Comparison of ENCODE assay signal across 28 mouse cellular contexts in the genomic region with DNA sequence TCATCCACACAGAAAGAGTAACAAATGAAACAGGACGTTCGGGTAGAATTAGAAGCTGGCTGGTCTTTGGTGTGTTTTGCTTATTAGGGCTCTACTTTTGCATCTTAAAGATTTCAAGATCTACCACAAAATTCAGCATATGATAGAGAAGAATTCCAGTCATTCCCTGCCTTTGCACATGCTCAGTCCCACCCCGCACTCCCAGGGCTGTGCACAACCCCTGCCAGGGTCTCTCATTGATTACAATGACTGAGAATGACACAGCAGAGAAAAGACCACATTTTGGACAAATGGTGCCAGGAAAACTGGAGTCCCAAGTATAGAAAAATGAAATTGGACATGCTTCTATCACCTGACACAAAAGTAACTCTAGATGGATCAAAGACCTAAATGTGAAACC. TPM values are rescaled to one million over a fixed set of nuclear protein-coding genes. Genes with fewer than 3 reads are reported as not detected.
DNase-seq lines count a peak whose midpoint lies in the region; TF ChIP-seq lines count a peak whose summit lies in the region.
"Had no signal": no experiment of that assay in that cellular context is flagged by ENCODE, and none has a peak within 500 bp of the region (broad histone marks: within the 10 kb centered on the region; RNA-seq: fewer than 3 reads in every experiment).

No protein-coding gene starts in this region.

- in situ Hi-C loops in CH12.LX (cut with MboI; ENCODE audit: low pct_ligation_motif_present, low pct_unique_long_range_greater_than_20kb, low sequenced_read_pairs) (loop anchor here (10.0 kb wide), 1 partner anchor 127 kb away; no protein-coding TSS in a partner anchor), ES-E14 (cut with MboI; ENCODE audit: low sequenced_read_pairs in 2 of 2, unreplicated experiment in 2 of 2) (no loop called here)

- H3K27ac ChIP-seq in CH12.LX (ENCODE audit: insufficient read depth, low read depth) (no peak overlapping the region), ES-Bruce4 (ENCODE audit: insufficient read depth, low read length) (peak overlapping the region; percentile 91), ES-E14 (ENCODE audit: insufficient read depth, low read depth, low read length, poor library complexity, severe bottlenecking) (peak overlapping the region; percentile 86; the same call in 1 of the 2 replicates)
- H3K27ac ChIP-seq: embryonic facial prominence, embryonic 10.5 days; embryonic facial prominence, embryonic 12.5 days; forebrain, embryonic 13.5 days; forebrain, embryonic 15.5 days had no signal

- dilution Hi-C loops in CH12.LX (cut with MboI; ENCODE audit: extremely low pct_ligation_motif_present, extremely low pct_unique_long_range_greater_than_20kb, low sequenced_read_pairs): no loop called here

- TF ChIP-seq EP300 in CH12.LX (IDR thresholded peaks at IDR 0.05; ENCODE audit: low read length) (no peak), ES-Bruce4 (IDR thresholded peaks at IDR 0.05; ENCODE audit: insufficient read depth, low read depth, low read length) (0 out of 2 replicates have a peak, but pooled peaks have one; percentile 41)

- H3K4me1 ChIP-seq in CH12.LX (ENCODE audit: control insufficient read depth in 1 of 2, insufficient read depth in 2 of 2) (no peaks in the 10 kb centered on the region), ES-Bruce4 (ENCODE audit: control insufficient read depth, insufficient read depth, low read length) (peaks cover 2% of the 10 kb centered on the region), ES-E14 (ENCODE audit: control insufficient read depth in 2 of 2, insufficient read depth in 2 of 2, low read length in 2 of 2, poor library complexity in 1 of 2) (peaks cover 11 to 14% of the 10 kb centered on the region in 2 experiments; a peak in 3 of 4 replicates)
- H3K4me1 ChIP-seq: embryonic facial prominence, embryonic 12.5 days; forebrain, embryonic 15.5 days had no signal

- no peak for TF ChIP-seq RAD21 in CH12.LX (IDR thresholded peaks at IDR 0.05; ENCODE audit: low read depth, low read length)

- H3K9me3 ChIP-seq in CH12.LX (replicated peaks; ENCODE audit: low read length) (no peaks in the 10 kb centered on the region), ES-Bruce4 (replicated peaks; ENCODE audit: control insufficient read depth, insufficient read depth, low read length, poor library complexity, severe bottlenecking) (no peaks in the 10 kb centered on the region), ES-E14 (ENCODE audit: control insufficient read depth, insufficient read depth, low read depth, low read length) (no peaks in the 10 kb centered on the region)
- H3K9me3 ChIP-seq: embryonic facial prominence, embryonic 10.5 days; embryonic facial prominence, embryonic 12.5 days; forebrain, embryonic 13.5 days; forebrain, embryonic 15.5 days had no signal

- H3K9ac ChIP-seq in CH12.LX (ENCODE audit: insufficient read depth, low read depth) (no peak overlapping the region), ES-Bruce4 (ENCODE audit: low read depth, poor library complexity, severe bottlenecking) (no peak overlapping the region), ES-E14 (ENCODE audit: insufficient read depth, low read depth, low read length, poor library complexity, severe bottlenecking) (no peak overlapping the region)
- H3K9ac ChIP-seq: embryonic facial prominence, embryonic 12.5 days; forebrain, embryonic 13.5 days; forebrain, embryonic 15.5 days; forebrain, postnatal 0 days had no signal

- TF ChIP-seq CTCF in CH12.LX (conservative IDR thresholded peaks at IDR 0.05 in 1 of 2, IDR thresholded peaks at IDR 0.05 in 1 of 2; ENCODE audit: low read depth in 2 of 2, low read length in 2 of 2): no peak
- no peak for TF ChIP-seq CTCF in ES-Bruce4 (IDR thresholded peaks at IDR 0.05; ENCODE audit: low read depth, low read length)

- no peaks in the 10 kb centered on the region for H3K36me3 ChIP-seq in CH12.LX (replicated peaks in 1 of 2; ENCODE audit: control insufficient read depth in 1 of 2, insufficient read depth in 1 of 2, low read length in 1 of 2)
- H3K36me3 ChIP-seq in ES-Bruce4 (ENCODE audit: control insufficient read depth, insufficient read depth, low read length, poor library complexity, severe bottlenecking): no peaks in the 10 kb centered on the region
- H3K36me3 ChIP-seq in ES-E14 (ENCODE audit: control insufficient read depth, insufficient read depth, low read length, poor library complexity, severe bottlenecking): no peaks in the 10 kb centered on the region
- H3K36me3 ChIP-seq: embryonic facial prominence, embryonic 10.5 days; embryonic facial prominence, embryonic 12.5 days; forebrain, embryonic 15.5 days had no signal

- H3K27me3 ChIP-seq in CH12.LX (replicated peaks) (no peaks in the 10 kb centered on the region), ES-Bruce4 (ENCODE audit: control insufficient read depth, insufficient read depth, low read length, poor library complexity, severe bottlenecking) (no peaks in the 10 kb centered on the region)
- H3K27me3 ChIP-seq: embryonic facial prominence, embryonic 12.5 days; forebrain, embryonic 13.5 days; forebrain, embryonic 15.5 days had no signal

- no peak overlapping the region for H3K4me3 ChIP-seq in CH12.LX (replicated peaks in 1 of 3; ENCODE audit: low read depth in 2 of 3, low read length in 2 of 3, poor library complexity in 1 of 3)
- no peak overlapping the region for H3K4me3 ChIP-seq in ES-Bruce4 (ENCODE audit: low read depth, low read length)
- H3K4me3 ChIP-seq in ES-E14 (ENCODE audit: insufficient read depth in 1 of 2, low read depth in 1 of 2, low read length in 2 of 2, poor library complexity in 1 of 2, severe bottlenecking in 1 of 2): no peak overlapping the region
- H3K4me3 ChIP-seq: embryonic facial prominence, embryonic 10.5 days; embryonic facial prominence, embryonic 12.5 days; forebrain, embryonic 13.5 days; forebrain, embryonic 15.5 days had no signal

- TF ChIP-seq POLR2A in CH12.LX (IDR thresholded peaks at IDR 0.05; ENCODE audit: low read depth, low read length) (no peak), ES-Bruce4 (IDR thresholded peaks at IDR 0.05; ENCODE audit: insufficient read depth, low read length) (no peak)

- peak overlapping the region; percentile 42 for H3K4me2 ChIP-seq in CH12.LX (ENCODE audit: insufficient read depth, low read depth, poor library complexity, severe bottlenecking)
- H3K4me2 ChIP-seq: embryonic facial prominence, embryonic 12.5 days; forebrain, embryonic 13.5 days; forebrain, embryonic 15.5 days had no signal

- no peaks in the 10 kb centered on the region for H3K79me2 ChIP-seq in CH12.LX (replicated peaks; ENCODE audit: control insufficient read depth, extremely low read depth, insufficient read depth, poor library complexity, severe bottlenecking)

- DNase-seq in CH12.LX (ENCODE audit: extremely low read depth) (no peak), ES-E14 (ENCODE audit: low read depth, low spot score) (no peak), ZHBTc4 (ENCODE audit: low read depth, low spot score) (peak; percentile 56)
- DNase-seq in kidney, postnatal 36 days: no peak
- no peak for DNase-seq in embryo, embryonic 9.5 days (ENCODE audit: extremely low spot score)
- no peak for DNase-seq in cerebellum, adult 9-10 months
- DNase-seq: adrenal gland, adult 2 months; adrenal gland, postnatal 10 days; adrenal gland, postnatal 25 days; B cell, adult 2 months; cerebellum, adult 11-12 months; cerebellum, adult 2 months; cerebellum, adult 9-11 months; cerebellum, postnatal 14 days; cerebellum, postnatal 36 days; embryo, embryonic 11 days; forebrain, postnatal 0 days had no signal

TF ChIP-seq in CH12.LX, 34 proteins besides CTCF, POLR2A, EP300 and RAD21:
- TF ChIP-seq ZC3H11A (IDR thresholded peaks at IDR 0.05; ENCODE audit: low read depth, low read length): no peak
- no peak for TF ChIP-seq MAX (IDR thresholded peaks at IDR 0.05; ENCODE audit: low read length)
- no peak for TF ChIP-seq POLR2AphosphoS2 (IDR thresholded peaks at IDR 0.05; ENCODE audit: low read depth, low read length)
- TF ChIP-seq USF2 (conservative IDR thresholded peaks at IDR 0.05; ENCODE audit: low read depth, low read length): no peak
- no peak for TF ChIP-seq JUN (IDR thresholded peaks at IDR 0.05; ENCODE audit: insufficient read depth, low read depth, low read length)
- TF ChIP-seq CHD1 (IDR thresholded peaks at IDR 0.05; ENCODE audit: low read depth, low read length): no peak
- TF ChIP-seq NELFE (IDR thresholded peaks at IDR 0.05; ENCODE audit: low read depth, low read length): no peak
- no peak for TF ChIP-seq TBP (conservative IDR thresholded peaks at IDR 0.05; ENCODE audit: low read depth, low read length)
- no peak for TF ChIP-seq TCF12 (IDR thresholded peaks at IDR 0.05; ENCODE audit: low read depth, low read length)
- TF ChIP-seq KAT2A (IDR thresholded peaks at IDR 0.05; ENCODE audit: insufficient replicate concordance, low read length): no peak
- TF ChIP-seq MXI1 (IDR thresholded peaks at IDR 0.05; ENCODE audit: low read depth, low read length): no peak

TF ChIP-seq in ES-E14, 5 proteins besides CTCF, POLR2A, EP300 and RAD21:
- no peak for TF ChIP-seq ZC3H11A (IDR thresholded peaks at IDR 0.05; ENCODE audit: borderline replicate concordance, low read depth, low read length)
- no peak for TF ChIP-seq CHD2 (IDR thresholded peaks at IDR 0.05; ENCODE audit: low read depth, low read length)
- no peak for TF ChIP-seq MAFK (IDR thresholded peaks at IDR 0.05; ENCODE audit: insufficient read depth, low read depth, low read length)
- TF ChIP-seq ZNF384 (IDR thresholded peaks at IDR 0.05; ENCODE audit: low read depth, low read length): no peak
- TF ChIP-seq HCFC1 (IDR thresholded peaks at IDR 0.05; ENCODE audit: borderline replicate concordance, insufficient read depth, low read length): no peak

RNA-seq across cellular contexts. Expression of gene Cga, which starts 18.6 kb away (rescaled TPM):
- total RNA-seq in CH12.LX (2012; rRNA removed) (not detected in 2 replicates), CH12.LX (2014; rRNA removed) (not detected in 2 replicates), ES-E14 (2012; rRNA removed) (0.89 TPM in 1 of 2 replicates, not detected in the other)
- polyA plus RNA-seq in CH12.LX (2012; ENCODE audit: insufficient read length, low read depth) (not detected in 2 replicates), ES-Bruce4 (2011; ENCODE audit: insufficient read depth, insufficient read length, low read depth, missing spikeins) (not detected in 2 replicates)
- total RNA-seq: adrenal gland, adult 2 months; adrenal gland, postnatal 10 days; adrenal gland, postnatal 25 days; adrenal gland, postnatal 4 days; common myeloid progenitor, adult 5-6 weeks; forebrain, postnatal 0 days; MEL had no signal
- polyA plus RNA-seq: adrenal gland, adult 2 months; brain, embryonic 14.5 days; CD4-positive, CD25-positive, alpha-beta regulatory T cell, adult 4 months; cerebellum, adult 2 months; forebrain, embryonic 11.5 days; forebrain, embryonic 13.5 days; forebrain, embryonic 15.5 days; forebrain, postnatal 0 days had no signal

RNA-seq across cellular contexts. Expression of gene Zfp292, which starts 29.4 kb away (rescaled TPM):
- total RNA-seq in CH12.LX (2012; rRNA removed): 8.3 and 9.5 TPM in 2 replicates
- 13.6 and 14.2 TPM in 2 replicates for total RNA-seq in CH12.LX (2014; rRNA removed)
- 10.1 and 11.4 TPM in 2 replicates for polyA plus RNA-seq in CH12.LX (2012; ENCODE audit: insufficient read length, low read depth)
- 32.7 and 36.9 TPM in 2 replicates for polyA plus RNA-seq in ES-Bruce4 (2011; ENCODE audit: insufficient read depth, insufficient read length, low read depth, missing spikeins)
- 25.3 and 31.8 TPM in 2 replicates for total RNA-seq in ES-E14 (2012; rRNA removed)
